Mouse (Mus musculus) neural tube, embryonic 14.5 days (tissue): ENCODE measurements around the gene Frat2. TPM values are rescaled to one million over a fixed set of nuclear protein-coding genes. Genes with fewer than 3 reads are reported as not detected.

Experiments used
- ATAC-seq: fragments of 200-750 bp; cut with Nextera tagmentation; 2 replicates; pipeline ENCODE4 v1.8.0; 2017; ENCODE audit warnings: low read depth, mild to moderate bottlenecking, moderate TSS enrichment, moderate library complexity
- H3K27ac ChIP-seq: fragments of 300-500 bp; sonication (generic); 2 replicates; pipeline ENCODE4 v1.5.1; 2014; ENCODE audit warnings: low read depth, mild to moderate bottlenecking, control low read depth, low read length, moderate library complexity, mixed read lengths
- H3K27me3 ChIP-seq: fragments of 300-500 bp; sonication (generic); 2 replicates; pipeline ENCODE4 v1.6.1; 2014; ENCODE audit warnings: low read length; ENCODE audit not compliant: control insufficient read depth, insufficient read depth
- H3K36me3 ChIP-seq: fragments of 300-500 bp; sonication (generic); 2 replicates; pipeline ENCODE4 v1.6.1; 2014; ENCODE audit warnings: low read length, mixed read lengths; ENCODE audit not compliant: control insufficient read depth, insufficient read depth
- H3K4me1 ChIP-seq: fragments of 300-500 bp; sonication (generic); 2 replicates; pipeline ENCODE4 v1.6.1; 2014; ENCODE audit warnings: low read length; ENCODE audit not compliant: control insufficient read depth, insufficient read depth
- H3K4me2 ChIP-seq: fragments of 300-500 bp; sonication (generic); 2 replicates; pipeline ENCODE4 v1.6.1; 2014; ENCODE audit warnings: mild to moderate bottlenecking, low read depth, low read length, control low read depth
- H3K4me3 ChIP-seq: fragments of 300-500 bp; sonication (generic); 2 replicates; pipeline ENCODE4 v1.5.1; 2014; ENCODE audit warnings: low read depth, low read length, control low read depth, mixed read lengths
- H3K9ac ChIP-seq: fragments of 300-500 bp; sonication (generic); replicated peaks from 2 replicates; pipeline ENCODE4 v1.6.1; 2014; ENCODE audit warnings: low read depth, mild to moderate bottlenecking, control low read depth, low read length, mixed read lengths
- H3K9me3 ChIP-seq: fragments of 300-500 bp; sonication (generic); 2 replicates; pipeline ENCODE4 v1.6.1; 2016; ENCODE audit warnings: low read length; ENCODE audit not compliant: control insufficient read depth
- WGBS: fragments of 180-500 bp; shearing (Covaris S2); extraction: QIAGEN DNeasy Blood & Tissue Kit; methylation state at CpG from one replicate; pipeline ENCODE4 v1.1.7; 2014; 5-methylcytosine and 5-hydroxymethylcytosine counted together
- polyA plus RNA-seq: library from polyadenylated mRNA; unstranded; fragments of >200 nt; fragmentation: Nextera tagmentation; extraction: Ambion mirVana; gene quantifications from 2 replicates; pipeline ENCODE4 v1.2.1, GENCODE M21; 2014

The Frat2 gene
- polyA plus RNA-seq, 1 experiment from 2014 or later = 5.4 TPM

DNA sequence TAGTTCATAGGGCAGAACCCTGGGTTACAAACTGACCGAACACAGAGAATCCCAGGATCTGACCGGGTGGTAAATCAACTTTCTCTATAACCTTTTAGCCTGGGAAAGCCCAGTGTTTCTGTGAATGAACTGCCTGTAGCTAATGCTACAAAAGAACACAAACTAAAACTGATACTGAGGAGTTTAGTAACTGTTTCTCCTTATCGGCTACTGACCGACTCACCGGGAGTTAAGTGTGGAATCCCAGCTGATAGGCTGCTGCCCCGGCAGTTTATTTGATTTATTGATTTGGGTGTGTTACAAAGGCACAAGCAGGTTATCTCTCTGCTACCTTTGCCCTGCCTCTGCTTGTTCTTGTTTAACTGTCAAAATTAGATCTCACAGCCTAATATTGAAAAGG lies 9.1 kb downstream of the Frat2 start:
- 58% methylated on average over 6 of the region's 6 CpGs for WGBS
- no peaks in the 10 kb centered on the region for H3K36me3 ChIP-seq
- no peak for ATAC-seq

DNA sequence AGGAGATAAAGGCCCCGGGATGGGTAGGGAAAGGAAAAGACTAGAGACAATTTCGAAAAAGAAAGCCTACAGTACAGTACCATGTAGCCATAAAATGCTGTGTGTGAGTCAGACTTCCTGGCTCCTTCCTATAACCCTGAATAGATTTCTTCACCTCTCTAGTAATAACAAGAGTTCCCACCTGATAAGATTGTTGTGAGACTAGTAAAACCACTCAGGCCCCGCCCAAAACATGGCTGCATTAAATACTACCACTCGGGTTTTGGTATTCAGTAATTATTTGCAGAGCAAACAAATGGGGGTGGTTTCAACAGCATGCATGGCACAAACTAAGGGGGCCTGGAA lies 10.0 kb downstream of the Frat2 start:
- Histone ChIP-seq H3K27me3 (no peaks in the 10 kb centered on the region), H3K4me2 (no peak overlapping the region), H3K36me3 (no peaks in the 10 kb centered on the region), H3K27ac (no peak overlapping the region), H3K9ac (no peak overlapping the region), H3K9me3 (no peaks in the 10 kb centered on the region), H3K4me3 (no peak overlapping the region), H3K4me1 (peaks cover 12% of the 10 kb centered on the region)
- ATAC-seq = no peak
- 75% methylated on average over 4 of the region's 4 CpGs for WGBS

More for the DNA sequence above, 9.1 kb downstream of the Frat2 start:
- Histone ChIP-seq H3K27ac (no peak overlapping the region), H3K4me1 (peaks cover 5% of the 10 kb centered on the region), H3K27me3 (no peaks in the 10 kb centered on the region), H3K9me3 (no peaks in the 10 kb centered on the region), H3K9ac (no peak overlapping the region), H3K4me3 (no peak overlapping the region), H3K4me2 (no peak overlapping the region)

DNA sequence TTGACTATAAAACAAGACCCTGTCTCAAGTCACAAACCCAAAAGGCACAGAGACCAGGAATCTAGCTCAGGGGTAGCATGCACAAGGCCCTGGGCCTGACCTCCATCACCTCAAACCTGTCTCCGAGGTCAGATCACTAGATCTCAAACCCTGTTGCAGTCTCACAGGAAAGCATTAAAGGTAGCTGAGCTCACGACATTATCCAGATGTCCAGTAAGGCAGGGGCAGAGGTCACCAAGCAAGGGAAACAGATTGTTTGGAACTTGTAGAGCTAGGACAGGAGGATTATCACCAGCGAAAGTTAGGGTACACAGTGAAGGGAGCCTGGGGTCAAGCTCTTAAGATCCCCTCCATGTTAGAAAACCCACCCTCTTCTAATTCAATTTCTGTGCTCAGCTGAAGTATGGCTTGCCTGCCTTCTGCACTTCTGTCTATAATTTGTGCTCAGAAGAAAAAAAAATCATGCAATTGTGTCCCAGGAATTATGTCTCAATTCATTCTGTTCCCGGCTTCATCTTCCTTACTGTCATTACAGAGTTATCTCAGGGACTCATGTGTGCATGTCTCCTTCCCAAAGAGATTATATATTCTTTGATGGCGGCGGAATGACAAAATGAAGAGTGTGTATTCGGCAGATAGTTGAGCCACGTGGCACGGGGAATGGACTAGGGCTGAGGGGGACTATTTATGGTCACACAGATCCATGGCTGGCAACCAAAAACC lies 10.6 kb downstream of the Frat2 start:
- Histone ChIP-seq H3K27ac (no peak overlapping the region), H3K36me3 (no peaks in the 10 kb centered on the region), H3K9ac (no peak overlapping the region), H3K4me3 (no peak overlapping the region), H3K27me3 (no peaks in the 10 kb centered on the region), H3K9me3 (no peaks in the 10 kb centered on the region), H3K4me1 (peaks cover 18% of the 10 kb centered on the region), H3K4me2 (no peak overlapping the region)
- no peak for ATAC-seq
- WGBS = 74% methylated on average over 9 of the region's 9 CpGs

DNA sequence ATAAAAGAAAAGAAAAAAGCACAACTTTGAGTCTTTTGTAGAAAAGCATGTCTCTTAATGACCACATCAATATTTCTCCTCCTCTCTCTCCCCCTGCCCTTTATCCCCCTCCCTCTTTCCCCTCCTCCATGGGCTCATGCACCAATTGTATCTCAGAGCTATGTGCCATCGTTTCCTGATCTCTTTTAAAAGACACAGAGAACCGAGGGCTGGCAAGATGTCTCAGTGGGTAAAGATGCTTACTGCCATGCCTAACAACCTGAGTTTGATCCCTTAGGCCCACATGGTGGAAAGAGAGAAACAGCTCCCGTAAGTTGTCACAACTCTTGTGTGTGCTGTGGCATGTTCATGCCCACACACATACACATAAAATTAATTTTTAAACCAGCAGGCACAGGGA lies 11.2 kb downstream of the Frat2 start:
- Histone ChIP-seq H3K27me3 (no peaks in the 10 kb centered on the region), H3K27ac (no peak overlapping the region), H3K9ac (no peak overlapping the region), H3K4me1 (peaks cover 22% of the 10 kb centered on the region), H3K4me3 (no peak overlapping the region), H3K36me3 (no peaks in the 10 kb centered on the region), H3K9me3 (no peaks in the 10 kb centered on the region), H3K4me2 (no peak overlapping the region)
- no peak for ATAC-seq
- WGBS = 53% methylated on average over 3 of the region's 3 CpGs

DNA sequence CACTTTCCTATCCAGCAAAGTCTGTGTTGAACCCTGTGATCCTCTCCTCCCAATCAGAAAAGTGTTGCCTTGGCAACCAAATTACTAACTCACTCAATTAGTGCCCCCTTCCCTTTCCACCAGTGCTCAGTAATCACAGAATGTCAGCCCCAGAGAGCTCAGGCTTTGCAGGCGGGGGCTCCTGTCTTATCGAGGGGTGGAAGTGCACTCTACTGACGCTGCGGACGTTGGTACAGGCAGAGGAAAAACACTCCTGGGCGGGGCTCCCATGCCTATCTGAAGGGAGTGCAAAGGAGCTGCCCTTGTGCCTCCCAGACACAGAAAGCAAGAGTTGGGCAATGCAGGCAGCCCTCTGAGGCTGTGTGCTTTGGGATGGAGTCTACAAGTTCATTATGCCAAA lies 12.1 kb downstream of the Frat2 start:
- peak overlapping the region; percentile 34 for H3K4me2 ChIP-seq
- no peak overlapping the region for H3K4me3 ChIP-seq
- peak; percentile 26; the same call in 1 of the 2 replicates for ATAC-seq
- peaks cover 28% of the 10 kb centered on the region for H3K4me1 ChIP-seq
- WGBS = under 1% methylated on average over 6 of the region's 6 CpGs
- no peak overlapping the region for H3K27ac ChIP-seq
- H3K9ac ChIP-seq = peak overlapping the region; percentile 7; the same call in 1 of the 2 replicates
- H3K9me3 ChIP-seq = no peaks in the 10 kb centered on the region
- H3K36me3 ChIP-seq = no peaks in the 10 kb centered on the region
- no peaks in the 10 kb centered on the region for H3K27me3 ChIP-seq

DNA sequence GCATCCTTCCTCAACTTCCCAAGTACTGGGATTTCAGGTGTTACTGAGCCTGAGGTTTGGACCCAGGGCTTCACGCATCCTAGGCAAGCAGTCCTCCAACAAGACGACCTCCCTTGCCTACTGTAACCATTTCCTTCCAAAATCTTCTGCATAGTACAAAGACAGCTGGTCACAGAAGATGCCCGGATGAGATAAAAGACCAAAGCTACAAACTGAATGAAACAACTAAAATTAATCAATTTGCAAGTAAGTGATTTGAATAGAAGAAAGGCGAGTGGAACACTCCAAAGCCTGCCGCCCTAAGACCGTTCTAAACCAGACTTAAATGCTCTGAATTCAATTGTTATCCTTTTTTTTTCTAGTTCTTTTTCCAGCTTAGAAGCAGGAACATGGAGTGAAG lies 12.5 kb downstream of the Frat2 start:
- 56% methylated on average over 6 of the region's 6 CpGs for WGBS
- Histone ChIP-seq H3K4me2 (no peak overlapping the region), H3K9ac (no peak overlapping the region; the same call in 1 of the 2 replicates), H3K4me1 (peaks cover 28% of the 10 kb centered on the region), H3K27ac (no peak overlapping the region), H3K27me3 (no peaks in the 10 kb centered on the region), H3K9me3 (no peaks in the 10 kb centered on the region), H3K36me3 (no peaks in the 10 kb centered on the region), H3K4me3 (no peak overlapping the region)
- no peak for ATAC-seq

DNA sequence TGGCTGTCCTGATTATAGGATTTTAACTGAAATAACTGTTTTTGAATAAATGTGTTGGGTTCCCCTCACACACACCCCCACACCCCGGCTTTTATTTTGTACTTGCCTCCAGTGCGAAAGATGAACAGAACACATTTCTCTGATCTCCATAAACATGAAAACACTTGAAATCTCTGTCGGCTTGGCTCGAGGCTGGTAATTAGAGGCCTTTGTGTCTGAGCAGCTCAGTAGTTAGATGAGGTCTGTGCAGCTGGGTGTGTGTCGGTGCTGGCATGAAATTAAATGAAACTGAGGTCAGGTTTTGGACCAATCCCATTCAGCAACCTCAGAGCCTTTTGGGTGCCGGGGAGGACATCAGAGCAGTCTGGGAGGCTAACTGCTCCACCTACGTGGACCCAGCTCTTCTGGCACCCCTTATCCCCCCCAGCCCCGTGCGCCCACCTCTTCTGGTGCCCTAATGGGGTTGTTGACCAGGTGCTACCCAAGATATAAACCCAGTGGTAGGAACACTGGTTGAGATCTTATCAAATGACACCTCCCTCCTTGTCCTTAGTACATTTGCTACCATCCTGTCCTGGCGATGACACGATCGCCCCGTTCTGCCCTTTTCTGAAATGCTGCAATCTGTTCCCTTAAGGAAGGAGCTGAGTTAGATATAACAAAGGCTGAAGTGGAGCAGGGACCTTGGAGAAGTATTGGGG lies 15.3 kb downstream of the Frat2 start:
- peak overlapping the region; percentile 68 for H3K4me3 ChIP-seq
- H3K4me1 ChIP-seq = peaks cover 28% of the 10 kb centered on the region
- peak overlapping the region; percentile 34; the same call in 1 of the 2 replicates for H3K9ac ChIP-seq
- H3K27me3 ChIP-seq = no peaks in the 10 kb centered on the region
- H3K4me2 ChIP-seq = peak overlapping the region; percentile 94
- ATAC-seq = no peak
- H3K9me3 ChIP-seq = no peaks in the 10 kb centered on the region
- no peak overlapping the region; the same call in 1 of the 2 replicates for H3K27ac ChIP-seq
- WGBS = 64% methylated on average over 13 of the region's 13 CpGs
- H3K36me3 ChIP-seq = no peaks in the 10 kb centered on the region

DNA sequence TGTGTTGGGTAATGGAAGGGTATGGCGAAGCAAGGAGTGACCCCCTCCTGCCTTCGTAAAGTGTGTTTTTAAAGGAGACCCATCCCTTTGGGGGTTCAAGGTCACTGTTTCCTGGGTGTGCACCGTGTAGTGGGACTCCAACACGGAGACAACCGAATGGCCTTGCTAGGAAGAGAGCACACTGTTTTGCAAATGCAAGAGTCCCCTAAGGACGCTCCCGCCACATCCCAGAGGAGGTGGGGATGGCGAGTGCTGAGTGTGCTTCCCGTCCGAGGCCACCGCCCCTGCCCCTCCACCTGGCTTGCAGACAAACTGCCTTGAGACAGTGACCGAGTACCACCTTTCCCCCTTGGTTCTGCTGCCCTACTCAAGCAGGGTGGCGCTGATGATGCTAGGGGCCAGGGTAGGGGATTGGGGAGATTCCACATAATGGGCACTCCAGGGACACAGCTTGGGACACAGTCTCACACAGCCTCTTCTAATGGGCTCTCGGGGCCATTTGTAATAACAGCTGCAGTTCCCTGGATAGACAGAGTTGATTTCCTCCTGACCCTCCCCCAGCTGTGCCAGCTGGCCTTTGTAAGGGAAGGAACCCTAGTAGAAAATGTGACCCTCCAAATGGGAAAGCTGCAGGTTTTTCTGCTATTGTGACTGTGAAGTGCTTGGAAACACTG lies 16.1 kb downstream of the Frat2 start:
- Histone ChIP-seq H3K9me3 (no peaks in the 10 kb centered on the region), H3K9ac (peak overlapping the region; percentile 82), H3K4me3 (peak overlapping the region; percentile 68), H3K4me1 (peaks cover 28% of the 10 kb centered on the region), H3K27me3 (no peaks in the 10 kb centered on the region), H3K27ac (peak overlapping the region; percentile 58; the same call in 1 of the 2 replicates), H3K4me2 (peak overlapping the region; percentile 94), H3K36me3 (no peaks in the 10 kb centered on the region)
- WGBS = 4% methylated on average over 14 of the region's 14 CpGs
- no peak for ATAC-seq

DNA sequence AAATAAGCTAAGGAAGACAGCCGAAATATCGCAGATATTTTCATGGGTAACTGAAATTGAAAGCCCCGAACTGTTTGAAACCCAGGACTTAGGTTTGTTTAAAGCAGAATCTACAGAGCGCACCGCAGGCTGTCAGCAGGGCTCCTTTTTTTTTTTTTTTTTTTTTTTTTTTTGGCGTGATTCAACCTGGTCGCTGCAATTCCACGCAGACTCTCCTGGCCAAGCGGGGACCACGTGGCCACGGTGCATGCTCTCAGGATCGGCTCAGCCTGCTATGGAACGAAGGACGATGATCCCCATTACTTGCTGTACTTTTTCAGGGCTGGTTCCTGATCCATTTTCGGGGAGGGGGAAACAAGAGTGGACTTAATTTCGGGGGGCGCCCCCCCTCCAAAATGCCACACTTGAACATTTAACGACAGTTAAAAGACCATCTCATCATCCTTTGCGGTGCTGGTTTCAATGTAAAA lies 16.8 kb downstream of the Frat2 start:
- WGBS = under 1% methylated on average over 19 of the region's 19 CpGs
- Histone ChIP-seq H3K4me2 (peak overlapping the region; percentile 94), H3K27ac (peak overlapping the region; percentile 91), H3K4me1 (peaks cover 27% of the 10 kb centered on the region), H3K9ac (peak overlapping the region; percentile 82), H3K4me3 (peak overlapping the region; percentile 68), H3K27me3 (no peaks in the 10 kb centered on the region), H3K9me3 (no peaks in the 10 kb centered on the region), H3K36me3 (no peaks in the 10 kb centered on the region)
- ATAC-seq = no peak
